Comparison of ENCODE assay signal across 22 mouse cellular contexts in genomic region chr2:44541726-44542125, GRCm38 (mm10).
"Had no signal": no experiment of that assay in that cellular context is flagged by ENCODE, and none has a peak within 500 bp of the region (broad histone marks: within the 10 kb centered on the region; RNA-seq: fewer than 3 reads in every experiment).

No protein-coding gene starts in this region.

- H3K4me3 ChIP-seq: limb, embryonic 12.5 days; limb, embryonic 15.5 days; megakaryocyte, embryonic 14.5 days; midbrain, embryonic 10.5 days; midbrain, embryonic 13.5 days; myocyte; neural tube, embryonic 13.5 days; stomach, embryonic 15.5 days had no signal

- H3K27ac ChIP-seq: kidney, postnatal 0 days; limb, embryonic 12.5 days; limb, embryonic 15.5 days; liver, embryonic 14.5 days; midbrain, embryonic 10.5 days; midbrain, embryonic 13.5 days; neural tube, embryonic 13.5 days; stomach, embryonic 15.5 days had no signal

- H3K4me1 ChIP-seq: limb, embryonic 12.5 days; limb, embryonic 15.5 days; megakaryocyte, embryonic 14.5 days; neural tube, embryonic 13.5 days; stomach, embryonic 15.5 days had no signal

- H3K9ac ChIP-seq: limb, embryonic 12.5 days; limb, embryonic 15.5 days; liver, embryonic 14.5 days; liver, postnatal 0 days; midbrain, embryonic 13.5 days; neural tube, embryonic 13.5 days; stomach, embryonic 15.5 days had no signal

- DNase-seq: kidney, adult 18-20 months; kidney, postnatal 36 days; left cerebral cortex, postnatal 4 days; liver, postnatal 0 days; retina, postnatal 1 day; right cerebral cortex, postnatal 25 days; spleen, adult 18-20 months; thymus, postnatal 25 days had no signal

- H3K36me3 ChIP-seq: limb, embryonic 12.5 days; limb, embryonic 15.5 days; midbrain, embryonic 10.5 days; midbrain, embryonic 13.5 days; neural tube, embryonic 13.5 days; stomach, embryonic 15.5 days had no signal

- H3K27me3 ChIP-seq: limb, embryonic 12.5 days; limb, embryonic 15.5 days; megakaryocyte, embryonic 14.5 days; midbrain, embryonic 13.5 days; neural tube, embryonic 13.5 days; stomach, embryonic 15.5 days had no signal

- H3K4me2 ChIP-seq: limb, embryonic 12.5 days; limb, embryonic 15.5 days; liver, embryonic 11.5 days; midbrain, embryonic 13.5 days; neural tube, embryonic 13.5 days; stomach, embryonic 15.5 days had no signal

- ATAC-seq: inflammation-experienced regulatory T-cells, adult 6 months; intestine, embryonic 16.5 days; liver, postnatal 0 days; midbrain, embryonic 13.5 days; midbrain, embryonic 16.5 days had no signal

- H3K9me3 ChIP-seq: limb, embryonic 12.5 days; limb, embryonic 15.5 days; megakaryocyte, embryonic 14.5 days; midbrain, embryonic 10.5 days; midbrain, embryonic 13.5 days; neural tube, embryonic 13.5 days; stomach, embryonic 15.5 days had no signal
